Mouse (Mus musculus) 416B (cell line): ENCODE results near the gene Olfr229.
"Not testable (repeated sequence)": the region's sequence is repeated elsewhere in the genome, so short reads cannot be mapped to it uniquely, and the experiment has no call there.

Experiments
- DNase-seq: peaks from one replicate; pipeline ENCODE4 v3.0.0; 2011; ENCODE audit warnings: low read depth

Olfr229 gene

GRCm38 (mm10) chr9:39907036-39907435 is at the start of gene Olfr229:
TSS of gene Olfr229 (plus strand) at chr9:39907336.
- DNase-seq, result no peak

- no peak for DNase-seq
These were observed 41.0 kb upstream of the Olfr229 start, which contains the start of gene Olfr972 for GRCm38 (mm10) chr9:39866122-39866521. TSS of gene Olfr972 (plus strand) at chr9:39866422.

GRCm38 (mm10) chr9:39871986-39872385 is 35.1 kb upstream of the Olfr229 start:
- DNase-seq, result not testable (repeated sequence)

- DNase-seq, result not testable (repeated sequence)
These were observed 29.4 kb upstream of the Olfr229 start for GRCm38 (mm10) chr9:39877541-39878396.

GRCm38 (mm10) chr9:39905106-39905505 is 2.0 kb upstream of the Olfr229 start:
- DNase-seq, result peak; percentile 73

- peak; percentile 62 for DNase-seq
These were observed 2.8 kb downstream of the Olfr229 start for GRCm38 (mm10) chr9:39909939-39910338.

- not testable (repeated sequence) for DNase-seq
These were observed 21.1 kb downstream of the Olfr229 start for GRCm38 (mm10) chr9:39927975-39928836.

GRCm38 (mm10) chr9:39928837-39929236 is 21.7 kb downstream of the Olfr229 start:
- DNase-seq, result not testable (repeated sequence)

GRCm38 (mm10) chr9:39937201-39937600 is 30.1 kb downstream of the Olfr229 start, which contains the start of gene Olfr974:
TSS of gene Olfr974 (plus strand) at chr9:39937501.
- DNase-seq, result no peak

- DNase-seq, result no peak
These were observed 44.8 kb downstream of the Olfr229 start, which contains the start of gene Olfr975 for GRCm38 (mm10) chr9:39951946-39952345. TSS of gene Olfr975 (minus strand) at chr9:39952046.

GRCm38 (mm10) chr9:39961033-39961432 is 53.9 kb downstream of the Olfr229 start, which contains the start of gene Olfr976:
TSS of gene Olfr976 (minus strand) at chr9:39961133.
- DNase-seq, result not testable (repeated sequence)
